Mouse (Mus musculus) lung, adult 2 months (tissue): ENCODE measurements around the gene Elavl1. TPM values are rescaled to one million over a fixed set of nuclear protein-coding genes. Genes with fewer than 3 reads are reported as not detected.

Experiments
- DNase-seq: peaks from one replicate; pipeline ENCODE4 v3.0.0; 2022
- H3K4me1 ChIP-seq: fragments of 200-500 bp; 2 replicates; pipeline ENCODE4 v1.6.1; 2011; ENCODE audit warnings: low read length; ENCODE audit not compliant: control insufficient read depth, insufficient read depth
- H3K4me3 ChIP-seq: fragments of 200-500 bp; replicated peaks from 2 replicates; pipeline ENCODE3; 2011; ENCODE audit warnings: low read depth, mild to moderate bottlenecking, control low read depth, low read length; ENCODE audit errors: extremely low read depth
- CTCF ChIP-seq: fragments of 200-500 bp; IDR thresholded peaks from 2 replicates; pipeline ENCODE4 v1.5.1; 2011; ENCODE audit warnings: mild to moderate bottlenecking, low read length, control low read depth; ENCODE audit not compliant: insufficient read depth
- POLR2A ChIP-seq: fragments of 200-500 bp; IDR thresholded peaks from 2 replicates; pipeline ENCODE4 v1.6.1; 2011; ENCODE audit warnings: low read depth, mild to moderate bottlenecking, control low read depth, low read length, borderline replicate concordance; ENCODE audit errors: extremely low read depth
- WGBS: fragments of 180-500 bp; shearing (Covaris S2); methylation state at CpG from one replicate; pipeline ENCODE4 v1.1.7; 2018; 5-methylcytosine and 5-hydroxymethylcytosine counted together
- polyA plus RNA-seq: library from polyadenylated mRNA; depleted of rRNA; stranded (reverse); fragments of >200 nt; gene quantifications from 2 replicates; pipeline ENCODE4 v1.2.3, GENCODE M21; 2012; rRNA removed

Elavl1 gene
- 21.1 and 23.9 TPM in 2 replicates for polyA plus RNA-seq

- peak; percentile 72; the same call in 1 of the 2 replicates for TF ChIP-seq POLR2A
- no peak for TF ChIP-seq CTCF
- WGBS = under 1% methylated on average over 77 of the region's 78 CpGs
- Histone ChIP-seq H3K4me3 (peak within 1 kb of the TSS; percentile 97), H3K4me1 (peaks cover 11% of the 10 kb centered on the region)
- DNase-seq = peak; percentile 98
Observed at GRCm38 (mm10) chr8:4324983-4325750, at the start of gene Elavl1, which contains the start of gene Ccl25. TSS of gene Elavl1 (minus strand) at chr8:4325413. TSS of gene Ccl25 (plus strand) at chr8:4325210.

- H3K4me1 ChIP-seq = no peaks in the 10 kb centered on the region
- no peak overlapping the region for H3K4me3 ChIP-seq
- no peak for DNase-seq
- WGBS = 75% methylated on average over 2 of the region's 2 CpGs
- no peak for TF ChIP-seq CTCF
- no peak for TF ChIP-seq POLR2A
Observed at GRCm38 (mm10) chr8:4372657-4373056, 47.4 kb upstream of the Elavl1 start.

- no peak overlapping the region for H3K4me3 ChIP-seq
- 40% methylated on average over 2 of the region's 2 CpGs for WGBS
- DNase-seq = peak; percentile 21
- TF ChIP-seq POLR2A (no peak), CTCF (peak; percentile 57)
- H3K4me1 ChIP-seq = no peaks in the 10 kb centered on the region
Observed at GRCm38 (mm10) chr8:4370078-4370477, 44.9 kb upstream of the Elavl1 start.

GRCm38 (mm10) chr8:4368470-4368869, 43.3 kb upstream of the Elavl1 start:
- Histone ChIP-seq H3K4me3 (no peak overlapping the region), H3K4me1 (no peaks in the 10 kb centered on the region)
- TF ChIP-seq CTCF = no peak
- TF ChIP-seq POLR2A = no peak
- WGBS = 83% methylated on average over 4 of the region's 4 CpGs
- DNase-seq = no peak

- TF ChIP-seq POLR2A = no peak
- no peak for TF ChIP-seq CTCF
- WGBS = 76% methylated on average over 11 of the region's 11 CpGs
- no peaks in the 10 kb centered on the region for H3K4me1 ChIP-seq
- no peak for DNase-seq
- H3K4me3 ChIP-seq = no peak overlapping the region
Observed at GRCm38 (mm10) chr8:4367808-4368207, 42.6 kb upstream of the Elavl1 start.

GRCm38 (mm10) chr8:4366189-4366588, 41.0 kb upstream of the Elavl1 start:
- Histone ChIP-seq H3K4me3 (no peak overlapping the region), H3K4me1 (no peaks in the 10 kb centered on the region)
- no peak for DNase-seq
- WGBS = 89% methylated on average over 3 of the region's 3 CpGs
- TF ChIP-seq CTCF = no peak

GRCm38 (mm10) chr8:4360922-4361321, 35.7 kb upstream of the Elavl1 start:
- no peak for DNase-seq
- Histone ChIP-seq H3K4me1 (no peaks in the 10 kb centered on the region), H3K4me3 (no peak overlapping the region)
- 83% methylated on average over 2 of the region's 2 CpGs for WGBS
- no peak for TF ChIP-seq CTCF
- no peak for TF ChIP-seq POLR2A

- Histone ChIP-seq H3K4me1 (no peaks in the 10 kb centered on the region), H3K4me3 (no peak overlapping the region)
- 54% methylated on average over 3 of the region's 3 CpGs for WGBS
- DNase-seq = no peak
- no peak for TF ChIP-seq CTCF
- TF ChIP-seq POLR2A = no peak
Observed at GRCm38 (mm10) chr8:4359362-4359761, 34.1 kb upstream of the Elavl1 start.

- 88% methylated on average over 10 of the region's 10 CpGs for WGBS
- Histone ChIP-seq H3K4me3 (no peak overlapping the region), H3K4me1 (no peaks in the 10 kb centered on the region)
- TF ChIP-seq CTCF (no peak), POLR2A (no peak)
- no peak for DNase-seq
Observed at GRCm38 (mm10) chr8:4355455-4355854, 30.2 kb upstream of the Elavl1 start.

- H3K4me3 ChIP-seq = no peak overlapping the region
Observed at GRCm38 (mm10) chr8:4354516-4354915, 29.3 kb upstream of the Elavl1 start.

More at GRCm38 (mm10) chr8:4354516-4354915, 29.3 kb upstream of the Elavl1 start:
- WGBS = 83% methylated on average over 1 of the region's 1 CpGs
- TF ChIP-seq CTCF = no peak
- TF ChIP-seq POLR2A = no peak
- DNase-seq = no peak
- H3K4me1 ChIP-seq = no peaks in the 10 kb centered on the region
